Mouse (Mus musculus) kidney, embryonic 14.5 days (tissue): ENCODE measurements around the gene Spag7. TPM values are rescaled to one million over a fixed set of nuclear protein-coding genes. Genes with fewer than 3 reads are reported as not detected.

ENCODE experiments used
- ATAC-seq: fragments of 200-750 bp; cut with Nextera tagmentation; 2 replicates; pipeline ENCODE4 v1.8.0; 2017; ENCODE audit warnings: moderate number of reproducible peaks, mild to moderate bottlenecking, moderate TSS enrichment, moderate library complexity; ENCODE audit not compliant: low FRiP score, low TSS enrichment
- H3K27ac ChIP-seq: fragments of 300-500 bp; sonication (generic); 2 replicates; pipeline ENCODE4 v1.5.1; 2014; ENCODE audit warnings: low read depth, mild to moderate bottlenecking, low read length, moderate library complexity, mixed read lengths
- H3K27me3 ChIP-seq: fragments of 300-500 bp; sonication (generic); 2 replicates; pipeline ENCODE4 v1.6.1; 2014; ENCODE audit warnings: mild to moderate bottlenecking, low read length; ENCODE audit not compliant: control insufficient read depth, insufficient read depth
- H3K36me3 ChIP-seq: fragments of 300-500 bp; sonication (generic); 2 replicates; pipeline ENCODE4 v1.6.1; 2014; ENCODE audit warnings: low read length, mixed read lengths; ENCODE audit not compliant: control insufficient read depth, insufficient read depth
- H3K4me1 ChIP-seq: fragments of 300-500 bp; sonication (generic); 2 replicates; pipeline ENCODE4 v1.6.1; 2014; ENCODE audit warnings: low read length, mixed read lengths; ENCODE audit not compliant: control insufficient read depth, insufficient read depth
- H3K4me2 ChIP-seq: fragments of 300-500 bp; sonication (generic); replicated peaks from 2 replicates; pipeline ENCODE4 v1.6.1; 2014; ENCODE audit warnings: low read depth, mild to moderate bottlenecking, low read length
- H3K4me3 ChIP-seq: fragments of 300-500 bp; sonication (generic); 2 replicates; pipeline ENCODE4 v1.5.1; 2014; ENCODE audit warnings: mild to moderate bottlenecking, low read length
- H3K9ac ChIP-seq: fragments of 300-500 bp; sonication (generic); 2 replicates; pipeline ENCODE4 v1.6.1; 2014; ENCODE audit warnings: low read depth, mild to moderate bottlenecking, low read length, moderate library complexity
- H3K9me3 ChIP-seq: fragments of 300-500 bp; sonication (generic); 2 replicates; pipeline ENCODE4 v1.6.1; 2016; ENCODE audit warnings: low read length; ENCODE audit not compliant: control insufficient read depth
- WGBS: fragments of 180-500 bp; shearing (Covaris S2); extraction: QIAGEN DNeasy Blood & Tissue Kit; methylation state at CpG from one replicate; pipeline ENCODE4 v1.1.7; 2014; 5-methylcytosine and 5-hydroxymethylcytosine counted together
- polyA plus RNA-seq: library from polyadenylated mRNA; unstranded; fragments of >200 nt; fragmentation: Nextera tagmentation; extraction: Ambion mirVana; gene quantifications from 2 replicates; pipeline ENCODE4 v1.2.1, GENCODE M21; 2014

The Spag7 gene
- polyA plus RNA-seq, 1 experiment from 2014 or later, result 177 TPM

DNA sequence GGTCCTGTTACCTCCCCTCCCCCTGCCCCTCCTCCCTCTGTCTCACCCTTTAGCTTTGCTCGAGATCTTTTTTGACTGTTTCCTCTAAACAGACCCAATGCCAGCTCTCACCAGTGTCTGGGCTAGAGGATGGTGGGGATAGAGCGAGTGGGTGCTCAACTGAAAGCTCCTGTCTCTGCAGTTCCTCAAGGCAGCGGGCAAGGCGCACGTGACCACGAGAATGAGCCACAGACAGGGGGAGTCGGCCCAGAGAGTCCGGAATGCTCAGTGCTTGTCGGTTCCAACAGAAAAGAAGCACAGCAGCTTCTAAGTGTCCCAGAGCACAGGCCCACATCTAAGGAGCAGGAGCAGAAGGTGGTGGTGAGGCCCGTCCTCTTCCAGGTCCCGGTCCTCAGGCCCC, 5.3 kb upstream of the Spag7 start:
- Histone ChIP-seq H3K4me3 (no peak overlapping the region), H3K9ac (no peak overlapping the region), H3K4me2 (no peak overlapping the region), H3K27ac (no peak overlapping the region), H3K27me3 (no peaks in the 10 kb centered on the region), H3K9me3 (no peaks in the 10 kb centered on the region), H3K36me3 (peaks cover 37% of the 10 kb centered on the region), H3K4me1 (peaks cover 10% of the 10 kb centered on the region)
- WGBS, result 72% methylated on average over 11 of the region's 11 CpGs
- ATAC-seq, result no peak

DNA sequence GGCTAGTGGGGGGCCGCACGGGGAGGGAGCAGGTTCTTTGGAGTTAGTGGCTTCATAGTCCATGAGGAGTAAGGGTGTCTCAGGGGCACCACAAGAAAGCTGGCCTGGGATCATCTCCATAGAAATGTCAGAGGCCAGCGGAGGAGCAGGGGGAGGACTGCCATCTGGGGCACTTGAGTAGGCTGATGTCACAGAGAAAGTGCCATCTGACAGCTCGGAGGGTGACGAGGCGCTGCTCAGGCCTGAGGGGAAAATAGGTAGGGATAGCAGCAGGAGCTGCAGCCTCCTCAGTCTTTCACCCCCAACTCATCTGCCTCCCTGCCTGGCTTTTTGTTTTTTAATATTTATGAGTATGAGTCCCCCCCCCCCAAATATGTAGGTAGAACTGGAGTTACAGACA, 4.8 kb upstream of the Spag7 start:
- Histone ChIP-seq H3K27ac (no peak overlapping the region), H3K9me3 (no peaks in the 10 kb centered on the region), H3K4me3 (no peak overlapping the region), H3K36me3 (peaks cover 32% of the 10 kb centered on the region), H3K27me3 (no peaks in the 10 kb centered on the region), H3K4me1 (peaks cover 10% of the 10 kb centered on the region), H3K9ac (no peak overlapping the region), H3K4me2 (no peak overlapping the region)
- ATAC-seq, result no peak
- WGBS, result 79% methylated on average over 6 of the region's 6 CpGs

DNA sequence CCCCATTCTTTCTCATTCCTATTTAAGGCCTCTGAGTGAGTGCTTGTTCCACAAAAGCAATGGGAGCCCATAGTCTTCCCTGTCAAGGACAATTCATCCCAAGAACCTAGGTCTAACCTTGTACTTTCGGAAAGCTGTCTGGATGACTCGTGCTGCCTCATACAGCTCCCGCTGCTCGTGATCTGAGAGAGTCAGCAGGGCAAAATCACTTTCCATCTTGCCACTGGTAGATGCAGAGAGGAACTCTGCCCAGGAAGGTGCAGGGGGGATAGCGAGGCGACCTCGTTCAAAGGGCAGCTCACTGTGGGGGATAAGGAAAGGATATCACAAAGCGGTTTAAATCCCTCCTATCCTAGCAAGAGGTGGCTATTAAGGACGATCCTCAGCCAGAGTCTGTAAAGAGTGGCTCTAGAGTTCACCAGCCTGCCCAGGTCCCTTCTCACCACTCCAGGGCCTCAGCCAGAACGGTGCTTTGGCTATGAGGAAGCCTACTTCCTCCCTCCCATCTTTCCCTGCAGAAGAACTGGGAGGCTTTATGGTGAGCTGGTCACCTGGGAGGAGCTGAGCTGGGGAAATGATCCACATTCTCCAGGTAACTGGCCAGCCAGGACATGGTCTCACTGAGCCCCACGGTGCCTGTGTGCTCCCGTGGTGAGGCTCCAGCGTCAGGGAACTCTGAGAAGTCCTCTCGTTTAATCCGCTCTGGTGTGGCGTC, 2.3 kb upstream of the Spag7 start:
- no peak overlapping the region for H3K27ac ChIP-seq
- no peaks in the 10 kb centered on the region for H3K9me3 ChIP-seq
- 0 out of 2 replicates have a peak overlapping the region, but pooled peaks have one; percentile 62 for H3K9ac ChIP-seq
- WGBS, result 89% methylated on average over 16 of the region's 16 CpGs
- H3K36me3 ChIP-seq, result peaks cover 30% of the 10 kb centered on the region
- peaks cover 15% of the 10 kb centered on the region for H3K4me1 ChIP-seq
- H3K4me2 ChIP-seq, result no peak overlapping the region
- no peak overlapping the region for H3K4me3 ChIP-seq
- no peaks in the 10 kb centered on the region for H3K27me3 ChIP-seq
- no peak for ATAC-seq

DNA sequence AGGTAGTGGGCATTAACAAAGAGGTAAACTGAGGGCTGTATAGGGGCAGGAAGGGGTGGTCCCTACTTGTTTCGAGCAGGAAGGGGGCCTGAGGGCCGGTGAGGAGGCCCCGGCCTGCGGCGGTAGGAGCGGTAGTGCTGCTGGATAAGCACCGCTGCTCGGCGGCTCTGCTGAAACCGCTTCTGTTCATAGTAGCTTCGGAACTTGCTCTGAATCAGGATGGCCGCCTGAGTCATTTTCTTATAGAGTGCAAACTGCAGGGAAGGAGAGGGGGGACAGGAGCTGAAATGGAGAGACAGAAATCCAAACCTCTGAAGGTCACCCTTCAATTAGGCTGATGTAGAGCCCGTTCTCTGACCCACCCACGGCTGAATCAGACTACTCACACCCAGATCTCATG, 1.3 kb upstream of the Spag7 start:
- no peaks in the 10 kb centered on the region for H3K27me3 ChIP-seq
- H3K4me3 ChIP-seq, result peak overlapping the region; percentile 57
- H3K27ac ChIP-seq, result peak overlapping the region; percentile 89; the same call in 1 of the 2 replicates
- peak overlapping the region; percentile 70 for H3K4me2 ChIP-seq
- 43% methylated on average over 14 of the region's 14 CpGs for WGBS
- ATAC-seq, result no peak
- H3K9me3 ChIP-seq, result no peaks in the 10 kb centered on the region
- peaks cover 34% of the 10 kb centered on the region for H3K36me3 ChIP-seq
- peak overlapping the region; percentile 62 for H3K9ac ChIP-seq
- H3K4me1 ChIP-seq, result peaks cover 15% of the 10 kb centered on the region

DNA sequence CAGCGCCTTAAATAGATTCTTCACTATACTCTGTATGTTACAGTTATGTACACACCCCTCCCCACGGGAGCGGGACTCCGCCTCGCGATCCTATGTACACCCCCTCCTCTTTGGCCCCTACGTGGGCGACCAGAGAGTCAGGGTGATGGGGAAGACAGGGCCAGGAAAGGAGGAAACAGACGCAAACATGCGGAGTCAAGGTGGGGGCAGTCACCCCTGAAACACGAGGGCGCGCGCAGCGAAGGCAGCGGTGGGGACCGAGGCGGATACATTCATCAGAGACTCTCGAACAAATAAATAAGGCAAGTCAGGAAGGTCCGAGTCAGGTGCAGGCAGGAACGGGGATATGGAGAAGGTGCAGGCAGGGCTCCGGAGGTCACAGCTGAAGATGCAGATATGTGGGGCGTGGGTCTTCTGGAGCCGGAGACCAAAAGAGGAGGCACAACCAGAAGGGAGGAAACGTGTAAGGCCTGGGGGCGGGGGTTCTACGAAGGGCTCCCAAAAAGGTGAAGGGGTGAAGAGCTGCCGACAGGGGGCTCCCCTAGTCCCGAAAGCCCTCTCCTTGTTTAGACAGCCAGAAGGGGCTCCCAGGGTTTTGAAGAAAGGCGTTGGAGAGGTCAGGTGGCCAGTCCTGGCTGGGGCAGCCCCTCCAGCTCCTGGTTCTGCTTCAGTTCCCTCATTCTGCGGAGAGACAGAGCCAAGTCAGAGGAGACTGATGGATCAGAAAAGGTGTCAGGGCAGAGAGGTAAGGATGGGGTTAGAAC, 548 bp upstream of the Spag7 start:
- Histone ChIP-seq H3K9ac (peak overlapping the region; percentile 62), H3K9me3 (no peaks in the 10 kb centered on the region), H3K4me2 (peak overlapping the region; percentile 70), H3K4me1 (peaks cover 15% of the 10 kb centered on the region), H3K27ac (peak overlapping the region; percentile 89), H3K27me3 (no peaks in the 10 kb centered on the region), H3K4me3 (peak overlapping the region; percentile 57), H3K36me3 (peaks cover 41% of the 10 kb centered on the region)
- under 1% methylated on average over 31 of the region's 31 CpGs for WGBS
- ATAC-seq, result peak; percentile 51

DNA sequence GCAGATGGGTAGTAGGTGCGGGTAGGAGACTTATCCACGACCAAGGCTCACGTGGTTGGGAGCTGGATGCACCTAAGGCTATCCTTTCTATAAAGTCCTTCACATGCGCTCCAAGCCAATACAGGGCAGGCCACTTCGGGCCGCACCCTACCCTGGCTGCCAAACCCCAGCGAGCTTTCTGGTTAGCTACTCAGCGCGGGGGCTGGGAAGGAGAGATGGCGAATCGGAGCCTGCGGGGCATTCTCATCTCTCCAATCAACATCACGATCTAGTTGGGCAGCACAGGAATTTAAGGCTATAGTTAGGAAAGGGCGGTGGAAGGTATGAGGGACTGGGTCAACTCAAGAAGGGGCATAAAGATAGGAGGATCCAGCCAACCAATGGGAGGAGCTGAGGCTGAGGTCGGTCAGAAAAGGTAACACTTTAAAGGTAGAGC, 863 bp downstream of the Spag7 start:
- Histone ChIP-seq H3K27ac (peak overlapping the region; percentile 89), H3K4me1 (peaks cover 15% of the 10 kb centered on the region), H3K9ac (peak overlapping the region; percentile 64), H3K36me3 (peaks cover 49% of the 10 kb centered on the region), H3K9me3 (no peaks in the 10 kb centered on the region), H3K27me3 (no peaks in the 10 kb centered on the region), H3K4me2 (peak overlapping the region; percentile 81), H3K4me3 (peak overlapping the region; percentile 57)
- ATAC-seq, result peak; percentile 51; the same call in 1 of the 2 replicates
- under 1% methylated on average over 15 of the region's 15 CpGs for WGBS

DNA sequence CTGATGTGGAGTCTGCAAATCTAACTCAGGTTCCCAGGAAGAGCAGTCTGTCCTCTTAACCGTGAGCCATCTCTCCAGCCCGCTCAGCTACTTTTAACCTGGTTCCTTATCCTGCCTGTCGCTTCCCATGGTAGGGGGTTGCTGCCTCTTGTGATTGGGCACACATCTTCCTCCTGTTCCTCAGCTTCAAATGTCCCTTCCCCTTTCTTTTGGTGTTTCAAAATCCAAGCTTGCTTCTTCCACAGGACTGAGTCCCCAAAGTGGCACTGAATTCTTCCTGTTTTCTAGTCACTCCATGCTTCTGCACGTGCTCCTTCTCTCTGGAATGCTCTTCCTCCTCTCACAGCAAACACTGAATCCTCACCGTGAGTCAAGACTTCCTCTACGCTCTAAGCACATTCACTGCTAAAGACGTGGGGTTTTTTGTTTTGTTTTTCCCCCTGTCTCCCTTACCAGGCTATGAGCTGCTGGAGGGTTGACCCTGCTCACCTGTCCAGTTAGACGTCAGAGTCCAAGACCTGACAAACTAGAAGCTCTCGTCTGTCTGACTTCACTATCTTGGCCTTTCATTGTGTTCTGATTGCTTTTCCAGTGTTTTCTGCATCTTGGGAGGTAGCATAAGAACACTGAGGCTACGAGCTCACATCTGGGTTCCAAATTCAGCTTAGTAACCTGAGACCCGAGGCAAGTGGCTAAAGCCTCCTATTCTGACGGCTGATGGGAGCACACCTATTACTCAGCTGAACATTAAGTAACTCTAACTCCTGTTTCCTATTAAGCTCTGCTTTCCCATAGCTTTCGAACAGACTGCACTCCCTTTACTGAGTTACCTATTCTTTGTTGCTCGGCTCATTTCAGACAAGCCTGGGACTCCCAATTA, 1.7 kb downstream of the Spag7 start:
- ATAC-seq, result no peak
- H3K36me3 ChIP-seq, result peaks cover 58% of the 10 kb centered on the region
- peak overlapping the region; percentile 57 for H3K4me3 ChIP-seq
- peaks cover 15% of the 10 kb centered on the region for H3K4me1 ChIP-seq
- no peaks in the 10 kb centered on the region for H3K9me3 ChIP-seq
- H3K27me3 ChIP-seq, result no peaks in the 10 kb centered on the region
- H3K9ac ChIP-seq, result peak overlapping the region; percentile 64
- H3K27ac ChIP-seq, result peak overlapping the region; percentile 89
- WGBS, result 63% methylated on average over 14 of the region's 14 CpGs
- H3K4me2 ChIP-seq, result peak overlapping the region; percentile 81

DNA sequence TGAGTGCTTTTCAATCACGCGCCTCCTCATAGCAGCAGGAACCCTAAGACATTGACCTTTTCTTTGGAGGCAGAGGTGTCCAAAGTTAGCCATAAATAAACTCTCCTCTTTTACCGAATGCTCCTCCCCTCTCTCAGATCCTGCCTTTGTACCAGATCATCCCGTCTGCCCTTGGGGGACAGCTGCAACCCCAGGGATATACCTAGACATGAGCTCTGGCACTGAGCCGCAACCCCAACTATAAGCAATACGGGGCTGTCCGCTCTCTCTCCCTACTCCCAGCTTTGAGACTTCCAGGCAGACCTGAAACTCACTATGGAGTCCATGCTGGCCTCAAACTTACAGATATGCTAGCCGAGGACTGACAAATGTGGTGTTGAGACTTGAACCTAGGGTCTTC, 2.5 kb downstream of the Spag7 start:
- Histone ChIP-seq H3K4me2 (no peak overlapping the region), H3K27me3 (no peaks in the 10 kb centered on the region), H3K27ac (no peak overlapping the region), H3K9ac (no peak overlapping the region), H3K9me3 (no peaks in the 10 kb centered on the region), H3K36me3 (peaks cover 59% of the 10 kb centered on the region), H3K4me3 (no peak overlapping the region), H3K4me1 (peaks cover 15% of the 10 kb centered on the region)
- no peak for ATAC-seq
- 98% methylated on average over 8 of the region's 8 CpGs for WGBS
